Mouse (Mus musculus): ENCODE results near the gene Csta1.
"Not testable (repeated sequence)": the region's sequence is repeated elsewhere in the genome, so short reads cannot be mapped to it uniquely, and the experiment has no call there.

Csta1 gene

DNA sequence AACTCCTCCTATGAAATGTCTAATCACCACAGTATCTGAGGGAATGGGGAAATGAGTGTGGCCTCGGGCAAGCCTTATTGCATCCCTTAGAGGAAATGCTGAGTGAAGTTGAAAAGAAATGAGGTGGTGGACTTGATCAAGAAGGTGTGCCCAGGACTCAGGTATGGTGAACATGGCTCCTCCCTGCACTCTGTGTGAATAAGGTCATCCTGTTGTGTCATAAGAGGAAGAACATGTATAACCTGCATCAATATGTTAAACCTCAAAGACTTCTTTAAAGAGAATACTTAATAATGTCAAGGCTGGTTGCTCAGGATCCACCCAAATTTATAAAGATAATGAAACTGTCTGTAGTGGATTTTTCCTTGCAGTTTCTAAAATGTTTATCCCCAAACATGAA, at the start of gene Csta1:
Gene Csta1, minus strand, starts transcription at position 101 of the 400 bp plus-strand sequence.
- no peak for DNase-seq (ENCODE audit: low spot score in 2 of 2)

GRCm38 (mm10) chr16:36179910-36180309, 48.9 kb upstream of the Csta1 start:
- DNase-seq (ENCODE audit: low spot score in 2 of 2): no peak

DNA sequence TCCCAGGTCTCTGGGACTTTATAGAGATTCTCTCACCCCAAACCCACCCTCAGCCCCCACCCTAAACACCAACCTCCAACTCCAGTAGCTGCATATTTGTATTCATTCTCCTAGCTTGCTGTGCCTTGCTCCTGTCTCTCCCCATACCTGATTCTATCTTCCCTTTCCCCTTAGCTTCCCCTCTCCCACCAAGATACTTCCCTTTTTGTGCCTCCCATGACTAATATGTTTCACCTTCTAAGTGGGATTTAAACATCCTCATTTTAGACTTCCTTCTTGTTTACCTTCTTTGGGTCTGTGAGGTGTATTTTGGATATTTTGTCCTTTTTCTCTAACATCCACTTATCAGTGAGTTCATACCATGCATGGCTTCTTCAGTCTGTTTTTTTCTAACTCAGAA, 45.1 kb upstream of the Csta1 start:
- DNase-seq (ENCODE audit: low spot score in 2 of 2): no peak

DNA sequence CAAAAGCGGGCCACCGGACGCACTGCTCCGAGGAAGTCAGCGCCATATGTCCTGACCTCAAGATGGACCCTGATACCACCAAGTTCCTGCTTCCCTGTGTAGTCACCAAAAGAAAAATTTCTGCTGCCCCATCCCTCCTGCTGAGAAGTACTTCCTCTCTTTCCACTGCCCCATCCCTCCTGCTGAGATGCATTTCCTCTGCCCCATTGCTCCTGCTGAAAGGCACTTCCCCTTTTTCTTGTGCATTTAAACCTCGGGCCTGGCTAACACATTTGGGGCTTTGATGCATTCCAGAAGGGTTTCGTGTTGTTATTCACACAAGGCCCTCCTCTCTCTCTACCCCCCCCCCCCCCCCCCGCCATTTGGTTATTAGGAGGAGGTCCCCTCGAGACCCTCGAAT, 36.8 kb upstream of the Csta1 start:
- DNase-seq (ENCODE audit: low spot score in 2 of 2): not testable (repeated sequence)

GRCm38 (mm10) chr16:36156402-36156975, 25.4 kb upstream of the Csta1 start, which contains the start of gene Stfa2l1:
TSS of gene Stfa2l1 (plus strand) at chr16:36156811.
- DNase-seq (ENCODE audit: low spot score in 2 of 2): no peak

GRCm38 (mm10) chr16:36138201-36138600, 7.2 kb upstream of the Csta1 start:
- no peak for DNase-seq (ENCODE audit: low spot score in 2 of 2)

DNA sequence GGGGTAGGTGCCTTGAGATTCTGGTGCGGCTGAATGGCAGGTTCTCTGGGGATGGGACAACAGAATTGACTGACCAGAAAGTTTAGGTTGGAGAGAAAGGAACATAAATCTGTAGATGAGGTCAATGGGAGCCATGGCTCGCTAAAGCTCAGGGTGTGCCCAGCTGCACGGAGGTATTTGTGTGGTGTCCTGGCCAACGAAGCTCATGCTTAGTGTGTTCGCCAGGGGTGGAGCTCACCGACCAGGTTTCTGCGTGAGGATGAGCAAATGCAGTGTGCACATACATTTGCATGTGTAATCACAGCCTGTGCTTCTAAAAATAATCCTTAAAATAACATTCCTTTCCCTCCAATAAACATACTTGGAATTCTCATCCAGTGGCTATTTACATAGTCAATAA, 2.9 kb downstream of the Csta1 start:
- no peak for DNase-seq (ENCODE audit: low spot score in 2 of 2)

DNA sequence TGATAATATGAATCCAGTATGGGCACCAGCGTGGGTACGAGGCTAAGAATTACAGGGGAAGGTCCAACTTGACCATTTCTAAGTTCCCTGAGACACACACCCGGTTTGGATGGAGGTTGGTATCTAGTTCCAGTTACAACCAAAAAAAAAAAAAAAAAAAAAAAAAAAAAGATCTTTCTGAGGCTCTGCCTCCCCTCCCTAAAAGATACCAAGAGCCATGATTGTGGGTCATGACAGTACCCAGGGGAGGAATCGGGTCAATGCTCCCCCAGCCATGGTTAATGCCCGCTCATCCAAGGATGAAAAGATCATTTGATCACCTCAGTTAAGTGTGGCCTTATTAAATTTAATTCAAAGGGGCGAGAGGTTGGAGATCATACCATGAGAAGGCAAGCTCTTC, 15.3 kb downstream of the Csta1 start:
- DNase-seq (ENCODE audit: low spot score in 2 of 2): not testable (repeated sequence)

- DNase-seq (ENCODE audit: low spot score in 2 of 2): not testable (repeated sequence)
Observed at GRCm38 (mm10) chr16:36111486-36111885, 19.6 kb downstream of the Csta1 start.

GRCm38 (mm10) chr16:36102211-36102610, 28.8 kb downstream of the Csta1 start:
- DNase-seq (ENCODE audit: low spot score in 2 of 2): no peak

GRCm38 (mm10) chr16:36101526-36101925, 29.5 kb downstream of the Csta1 start:
- no peak for DNase-seq (ENCODE audit: low spot score in 2 of 2)

DNA sequence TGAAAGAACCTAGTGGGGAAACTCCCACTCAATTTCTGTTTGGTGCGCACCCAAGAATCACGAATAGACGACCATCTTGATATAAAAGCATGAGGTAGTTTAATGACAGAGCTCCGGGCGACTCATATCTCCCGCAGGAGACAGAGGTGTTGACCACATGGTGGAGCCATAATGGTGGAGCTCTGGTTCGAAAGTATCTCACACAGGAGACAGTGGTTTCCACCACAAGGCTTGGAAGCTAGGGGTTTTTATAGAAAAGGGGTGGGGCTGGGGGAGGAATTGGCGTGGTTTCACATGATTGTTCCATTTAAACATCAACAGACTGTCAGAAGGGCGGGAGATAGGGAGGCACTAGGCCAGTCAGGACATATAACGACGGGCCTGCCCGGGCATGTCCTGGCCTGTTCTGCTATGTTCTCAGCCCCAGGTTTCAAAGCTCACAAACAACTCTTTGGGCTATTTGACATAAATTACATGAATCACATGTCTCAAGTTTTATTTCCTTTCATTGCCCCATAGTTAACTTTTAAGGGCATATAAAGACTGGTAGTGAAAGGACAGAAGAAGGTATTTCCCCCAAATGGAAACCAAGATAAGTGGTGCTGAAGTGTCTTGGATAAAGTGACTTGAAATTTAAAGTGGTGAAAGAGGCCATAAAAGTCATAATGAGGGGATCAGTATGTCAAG, 33.1 kb downstream of the Csta1 start:
- DNase-seq (ENCODE audit: low spot score in 2 of 2): not testable (repeated sequence)

DNA sequence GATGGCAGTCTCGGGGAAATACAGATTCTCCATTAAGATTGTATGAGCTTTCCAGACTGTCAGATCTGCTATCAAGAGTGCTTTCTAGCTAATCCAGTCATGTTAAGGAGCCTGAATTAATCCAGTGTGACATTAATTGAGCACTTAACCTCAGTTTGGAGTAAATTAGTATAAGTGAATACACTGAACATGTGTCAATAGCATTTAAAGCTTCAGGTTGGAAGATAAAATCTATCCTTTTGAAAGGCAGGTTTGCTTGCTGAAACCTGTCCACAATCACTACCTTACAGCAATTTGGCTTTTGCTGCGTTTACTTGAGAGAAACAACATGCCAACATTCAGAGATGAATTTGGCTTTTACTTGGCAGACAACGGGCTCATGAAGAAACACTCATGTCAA, 37.0 kb downstream of the Csta1 start:
- no peak for DNase-seq (ENCODE audit: low spot score in 2 of 2)

- DNase-seq (ENCODE audit: low spot score in 2 of 2): no peak
Observed at GRCm38 (mm10) chr16:36090785-36091509, 40.1 kb downstream of the Csta1 start.

GRCm38 (mm10) chr16:36089850-36090616, 41.0 kb downstream of the Csta1 start:
- DNase-seq (ENCODE audit: low spot score in 2 of 2): no peak

GRCm38 (mm10) chr16:36089065-36089464, 42.0 kb downstream of the Csta1 start:
- DNase-seq (ENCODE audit: low spot score in 2 of 2): no peak

DNA sequence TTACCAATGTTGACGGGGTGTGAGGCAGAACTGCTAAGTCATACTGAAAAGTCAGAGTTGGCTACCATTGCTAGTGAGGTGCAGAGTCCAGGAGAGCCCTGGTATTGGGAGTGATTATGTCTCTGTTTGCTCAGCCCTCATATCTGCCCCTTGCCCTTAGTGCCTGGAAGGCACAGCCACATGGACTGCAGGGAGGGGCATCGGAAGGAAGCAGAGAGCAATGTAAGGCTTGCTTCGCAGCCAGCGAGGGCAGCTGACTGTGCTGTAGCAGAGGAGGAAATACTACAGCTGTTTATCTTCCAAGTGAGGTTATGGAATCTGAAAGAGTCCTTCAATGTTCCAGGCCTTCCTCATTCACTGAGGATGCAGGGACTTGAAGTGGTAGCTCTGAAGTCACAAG, 43.2 kb downstream of the Csta1 start:
- no peak for DNase-seq (ENCODE audit: low spot score in 2 of 2)

GRCm38 (mm10) chr16:36079916-36080315, 51.1 kb downstream of the Csta1 start:
- no peak for DNase-seq (ENCODE audit: low spot score in 2 of 2)

GRCm38 (mm10) chr16:36074772-36075171, 56.3 kb downstream of the Csta1 start:
- DNase-seq (ENCODE audit: low spot score in 2 of 2): no peak

DNA sequence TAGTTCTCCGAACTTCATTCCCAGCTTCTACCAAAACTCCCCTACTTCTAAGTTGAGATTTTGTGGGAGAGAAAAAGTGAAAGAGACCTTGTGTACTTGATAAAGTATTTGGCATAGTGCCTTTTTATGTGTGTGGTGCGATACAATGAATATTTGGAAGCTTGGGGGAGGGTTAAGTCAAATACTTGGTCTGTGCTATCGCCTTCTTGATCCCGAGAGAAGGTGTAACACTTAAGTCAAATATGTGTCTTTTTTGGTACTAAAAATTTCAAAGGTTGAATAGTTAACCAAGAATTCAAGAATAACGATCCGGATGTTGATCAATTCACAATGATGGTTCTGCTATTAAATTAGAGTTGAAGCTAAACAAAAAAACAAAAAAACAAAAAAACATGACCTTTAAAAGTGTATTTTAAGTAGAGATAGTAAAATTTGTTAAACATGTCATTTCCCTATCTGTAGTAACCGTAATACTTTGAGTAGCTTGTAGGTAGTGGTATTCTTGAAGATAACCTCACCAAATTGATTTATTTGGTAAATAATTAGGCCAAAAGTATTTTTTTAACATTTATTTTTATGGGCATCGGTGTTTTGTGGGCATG, 58.5 kb downstream of the Csta1 start:
- no peak for DNase-seq (ENCODE audit: low spot score in 2 of 2)
